Mouse (Mus musculus) embryonic fibroblast, embryonic 13.5 days (primary cell): ENCODE results near the gene Fancf.

ENCODE experiments used
- CTCF ChIP-seq: IDR thresholded peaks from 2 replicates; pipeline ENCODE4 v1.5.1; 2011; ENCODE audit warnings: mild to moderate bottlenecking, control low read depth, low read length, moderate library complexity, borderline replicate concordance; ENCODE audit not compliant: insufficient read depth
- POLR2A ChIP-seq: IDR thresholded peaks from 2 replicates; pipeline ENCODE4 v1.6.1; 2011; ENCODE audit warnings: low read depth, mild to moderate bottlenecking, control low read depth, low read length, moderate library complexity

GRCm38 (mm10) chr7:51894939-51895338 lies 32.9 kb upstream of the Fancf start:
- no peak for TF ChIP-seq CTCF
- TF ChIP-seq POLR2A = no peak
